Mouse (Mus musculus) heart, embryonic 12.5 days (tissue): ENCODE results near the gene Ttbk1. TPM values are rescaled to one million over a fixed set of nuclear protein-coding genes. Genes with fewer than 3 reads are reported as not detected.

Experiments used
- ATAC-seq: fragments of 200-750 bp; cut with Nextera tagmentation; 2 replicates; pipeline ENCODE4 v1.8.0; 2017; ENCODE audit warnings: moderate TSS enrichment, moderate library complexity; ENCODE audit not compliant: insufficient number of reproducible peaks, low FRiP score
- H3K27ac ChIP-seq: fragments of 300-500 bp; sonication (generic); 2 replicates; pipeline ENCODE4 v1.5.1; 2016; ENCODE audit warnings: mild to moderate bottlenecking, moderate library complexity; ENCODE audit not compliant: poor library complexity, severe bottlenecking
- H3K27me3 ChIP-seq: fragments of 300-500 bp; sonication (generic); replicated peaks from 2 replicates; pipeline ENCODE4 v1.6.1; 2016; ENCODE audit warnings: mild to moderate bottlenecking, moderate library complexity
- H3K36me3 ChIP-seq: fragments of 300-500 bp; sonication (generic); 2 replicates; pipeline ENCODE4 v1.6.1; 2016; ENCODE audit warnings: mild to moderate bottlenecking, moderate library complexity
- H3K4me1 ChIP-seq: fragments of 300-500 bp; sonication (generic); replicated peaks from 2 replicates; pipeline ENCODE4 v1.6.1; 2016; ENCODE audit warnings: mild to moderate bottlenecking
- H3K4me2 ChIP-seq: fragments of 300-500 bp; sonication (generic); 2 replicates; pipeline ENCODE4 v1.6.1; 2016; ENCODE audit warnings: mild to moderate bottlenecking, moderate library complexity
- H3K4me3 ChIP-seq: fragments of 300-500 bp; sonication (generic); 2 replicates; pipeline ENCODE4 v1.5.1; 2016; ENCODE audit warnings: mild to moderate bottlenecking
- H3K9ac ChIP-seq: fragments of 300-500 bp; sonication (generic); 2 replicates; pipeline ENCODE4 v1.6.1; 2016; ENCODE audit warnings: mild to moderate bottlenecking, moderate library complexity
- H3K9me3 ChIP-seq: fragments of 300-500 bp; sonication (generic); replicated peaks from 2 replicates; pipeline ENCODE4 v1.6.1; 2016; ENCODE audit warnings: mild to moderate bottlenecking, moderate library complexity
- WGBS: fragments of 180-500 bp; shearing (Covaris S2); methylation state at CpG from one replicate; pipeline ENCODE4 v1.1.7; 2016; 5-methylcytosine and 5-hydroxymethylcytosine counted together
- polyA plus RNA-seq: library from polyadenylated mRNA; unstranded; fragments of >200 nt; fragmentation: Nextera tagmentation; extraction: Ambion mirVana; gene quantifications from 2 replicates; pipeline ENCODE4 v1.2.1, GENCODE M21; 2016

Ttbk1 gene
- polyA plus RNA-seq, 1 experiment from 2014 or later: 0.08 TPM

DNA sequence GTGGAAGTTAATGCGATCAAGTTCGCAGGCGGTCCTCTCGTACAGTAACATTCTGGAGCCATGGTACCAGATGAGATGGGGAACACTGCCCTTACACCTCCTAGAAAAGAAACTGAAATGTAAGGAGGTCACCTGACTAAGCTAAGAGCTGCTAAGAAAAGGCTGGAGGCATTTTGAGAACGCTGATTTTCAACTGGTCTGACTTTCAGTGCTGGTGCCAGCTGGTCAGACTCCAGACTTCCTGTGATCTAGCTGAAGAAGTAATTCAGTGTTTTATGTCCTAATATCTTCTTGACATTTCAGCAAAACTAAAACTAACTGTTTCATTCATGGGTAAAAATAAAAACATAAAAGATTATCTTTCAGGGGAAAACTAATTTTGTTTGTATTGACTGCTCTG is 68.8 kb downstream of the Ttbk1 start:
- no peak overlapping the region for H3K4me2 ChIP-seq
- 0 out of 2 replicates have a peak, but pooled peaks cover 2% of the 10 kb centered on the region for H3K4me1 ChIP-seq
- H3K36me3 ChIP-seq: peaks cover 16% of the 10 kb centered on the region
- no peak overlapping the region for H3K4me3 ChIP-seq
- no peak overlapping the region for H3K9ac ChIP-seq
- H3K9me3 ChIP-seq: no peaks in the 10 kb centered on the region
- 73% methylated on average over 5 of the region's 5 CpGs for WGBS
- ATAC-seq: no peak
- H3K27ac ChIP-seq: no peak overlapping the region
- no peaks in the 10 kb centered on the region for H3K27me3 ChIP-seq

DNA sequence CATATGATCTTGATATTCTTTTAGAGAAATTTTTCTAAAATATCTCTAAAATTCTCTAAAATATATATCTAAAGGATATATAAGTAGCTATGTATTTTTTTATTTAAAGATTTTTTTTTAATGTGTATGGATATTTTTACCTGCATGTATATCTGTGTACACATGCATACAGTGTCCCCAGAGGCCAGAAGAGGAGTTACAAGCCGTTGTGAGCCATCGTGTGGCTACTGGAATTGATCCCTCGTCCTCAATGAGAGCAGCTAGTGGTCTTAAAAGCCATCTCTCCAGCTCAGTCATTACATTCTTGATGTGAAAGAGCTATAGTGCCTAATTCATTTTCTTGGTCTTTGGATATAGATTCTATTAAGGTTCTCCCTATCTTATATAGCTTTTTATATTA is 79.0 kb downstream of the Ttbk1 start:
- Histone ChIP-seq H3K27me3 (no peaks in the 10 kb centered on the region), H3K9me3 (no peaks in the 10 kb centered on the region), H3K27ac (no peak overlapping the region), H3K4me3 (no peak overlapping the region), H3K4me2 (no peak overlapping the region), H3K36me3 (peaks cover 65% of the 10 kb centered on the region), H3K4me1 (no peaks in the 10 kb centered on the region), H3K9ac (no peak overlapping the region)
- ATAC-seq: no peak
- 41% methylated on average over 3 of the region's 3 CpGs for WGBS

DNA sequence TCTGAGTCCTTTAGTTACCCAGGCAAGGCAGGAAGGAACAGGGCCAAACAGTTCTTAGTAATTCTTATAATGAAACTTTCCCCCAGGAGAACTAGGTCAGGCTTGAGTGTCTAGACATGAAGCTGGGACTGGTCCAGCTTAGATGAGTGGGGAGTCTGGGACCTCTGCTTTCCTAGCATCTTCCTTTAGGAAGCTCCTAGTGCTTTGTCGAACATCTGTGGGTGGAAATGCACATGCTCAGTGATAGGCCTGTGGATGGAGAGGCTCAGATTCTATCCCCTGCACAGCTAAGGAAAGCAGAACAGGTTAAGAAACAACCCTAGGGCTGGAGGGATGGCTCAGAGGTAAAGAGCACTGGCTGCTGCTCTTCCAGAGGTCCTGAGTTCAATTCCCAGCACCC is 92.8 kb downstream of the Ttbk1 start:
- Histone ChIP-seq H3K36me3 (peaks cover 50% of the 10 kb centered on the region), H3K4me2 (no peak overlapping the region), H3K4me3 (no peak overlapping the region), H3K27me3 (no peaks in the 10 kb centered on the region), H3K27ac (no peak overlapping the region), H3K4me1 (no peaks in the 10 kb centered on the region), H3K9ac (no peak overlapping the region), H3K9me3 (no peaks in the 10 kb centered on the region)
- ATAC-seq: no peak
- 91% methylated on average over 1 of the region's 1 CpGs for WGBS

DNA sequence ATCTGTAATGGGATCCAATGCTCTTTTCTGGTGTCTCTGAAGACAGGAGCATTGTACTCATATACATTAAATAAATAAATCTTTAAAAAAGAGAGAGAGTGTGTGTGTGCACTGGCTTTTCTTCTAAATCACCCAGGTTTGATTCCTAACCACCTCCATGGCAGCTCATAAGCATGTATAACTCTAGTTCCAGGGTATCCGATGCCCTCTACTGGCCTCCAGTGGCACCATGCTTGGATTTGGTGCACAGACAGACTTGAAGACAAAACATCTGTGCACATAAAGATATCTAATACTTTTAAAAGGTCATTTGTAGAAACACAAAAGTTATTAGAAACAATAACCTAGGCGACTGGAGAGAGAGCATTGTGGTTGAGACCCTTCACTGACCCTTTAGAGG is 94.5 kb downstream of the Ttbk1 start:
- no peaks in the 10 kb centered on the region; the same call in 1 of the 2 replicates for H3K4me1 ChIP-seq
- no peak overlapping the region for H3K27ac ChIP-seq
- no peaks in the 10 kb centered on the region for H3K9me3 ChIP-seq
- no peaks in the 10 kb centered on the region for H3K27me3 ChIP-seq
- no peak for ATAC-seq
- peaks cover 48% of the 10 kb centered on the region for H3K36me3 ChIP-seq
- no peak overlapping the region for H3K4me3 ChIP-seq
- WGBS: 53% methylated on average over 2 of the region's 2 CpGs
- no peak overlapping the region for H3K4me2 ChIP-seq
- no peak overlapping the region for H3K9ac ChIP-seq

Other genes with a start within 250 kb of the Ttbk1 start
- gene Polr1c, start 239.6 kb downstream of the Ttbk1 start, polyA plus RNA-seq: 44.5 and 48.6 TPM in 2 replicates
- 66.6 and 72.0 TPM in 2 replicates for gene Yipf3, start 239.6 kb downstream of the Ttbk1 start, polyA plus RNA-seq
- gene Lrrc73, start 234.1 kb downstream of the Ttbk1 start, polyA plus RNA-seq: 0.89 and 0.91 TPM in 2 replicates
- 43.7 and 44.1 TPM in 2 replicates for gene Tjap1, start 204.6 kb downstream of the Ttbk1 start, polyA plus RNA-seq
- gene Dlk2, start 190.3 kb downstream of the Ttbk1 start, polyA plus RNA-seq: 0.28 and 0.33 TPM in 2 replicates
- 7.2 and 7.3 TPM in 2 replicates for gene Abcc10, start 159.3 kb downstream of the Ttbk1 start, polyA plus RNA-seq
- 10.2 and 11.6 TPM in 2 replicates for gene Zfp318, start 103.9 kb downstream of the Ttbk1 start, polyA plus RNA-seq
- gene Crip3, start 58.7 kb downstream of the Ttbk1 start, polyA plus RNA-seq: 0.27 and 1.0 TPM in 2 replicates
- not detected in 2 replicates for gene Slc22a7, start 49.2 kb downstream of the Ttbk1 start, polyA plus RNA-seq
- gene Dnph1, start 9.0 kb upstream of the Ttbk1 start, polyA plus RNA-seq: 24.2 and 25.9 TPM in 2 replicates
- gene Cul9, start 58.7 kb upstream of the Ttbk1 start, polyA plus RNA-seq: 7.2 and 7.4 TPM in 2 replicates
- 15.0 and 17.5 TPM in 2 replicates for gene Srf, start 68.5 kb upstream of the Ttbk1 start, polyA plus RNA-seq
- gene Ptk7, start 141.8 kb upstream of the Ttbk1 start, polyA plus RNA-seq: 68.5 and 71.4 TPM in 2 replicates
- gene Klc4, start 158.3 kb upstream of the Ttbk1 start, polyA plus RNA-seq: 19.9 and 21.1 TPM in 2 replicates
- 90.9 and 99.0 TPM in 2 replicates for gene Mrpl2, start 158.6 kb upstream of the Ttbk1 start, polyA plus RNA-seq
- gene Cul7, start 162.7 kb upstream of the Ttbk1 start, polyA plus RNA-seq: 48.1 and 53.1 TPM in 2 replicates
- gene Rrp36, start 186.7 kb upstream of the Ttbk1 start, polyA plus RNA-seq: 36.5 and 38.9 TPM in 2 replicates
- gene Mea1, start 191.1 kb upstream of the Ttbk1 start, polyA plus RNA-seq: 116 and 123 TPM in 2 replicates
- 149 and 155 TPM in 2 replicates for gene Klhdc3, start 193.2 kb upstream of the Ttbk1 start, polyA plus RNA-seq
- gene Ppp2r5d, start 217.4 kb upstream of the Ttbk1 start, polyA plus RNA-seq: 62.8 TPM in 2 replicates
- gene Pex6, start 223.8 kb upstream of the Ttbk1 start, polyA plus RNA-seq: 16.9 and 17.0 TPM in 2 replicates
- gene Gnmt, start 241.5 kb upstream of the Ttbk1 start, polyA plus RNA-seq: 0.38 and 0.90 TPM in 2 replicates